Mouse (Mus musculus): ENCODE data around the gene Zfp518b.

DNA sequence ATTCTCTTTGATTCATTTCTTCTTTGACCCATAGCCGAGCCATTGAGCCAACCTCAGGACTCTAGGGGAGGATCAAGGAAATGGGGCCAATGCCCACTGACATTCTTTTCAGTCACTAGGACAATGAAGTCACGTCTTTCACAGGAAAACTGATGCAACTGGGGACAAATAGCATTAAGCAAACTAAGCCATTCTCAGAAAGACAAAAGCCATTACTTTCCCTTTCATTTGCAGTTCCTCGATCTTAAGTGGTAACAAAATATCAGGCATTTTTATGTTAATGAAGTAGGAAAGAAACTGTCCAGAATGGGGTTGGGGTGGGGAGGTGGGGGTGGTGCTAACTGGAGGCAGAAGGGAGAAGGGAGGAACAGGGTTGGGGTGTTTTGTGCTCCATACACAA lies 13.4 kb upstream of the Zfp518b start:
- TF ChIP-seq CTCF (IDR thresholded peaks at IDR 0.05; ENCODE audit: extremely low read depth, insufficient read length, insufficient replicate concordance, low read depth, low read length): no peak
- no peak for TF ChIP-seq POLR2A (IDR thresholded peaks at IDR 0.05; ENCODE audit: low read depth, low read length)
